Mouse (Mus musculus): ENCODE results near the gene Arv1. TPM values are rescaled to one million over a fixed set of nuclear protein-coding genes. Genes with fewer than 3 reads are reported as not detected.

Arv1 gene
- polyA plus RNA-seq, 1 experiment from 2014 or later: 18.5 TPM

DNA sequence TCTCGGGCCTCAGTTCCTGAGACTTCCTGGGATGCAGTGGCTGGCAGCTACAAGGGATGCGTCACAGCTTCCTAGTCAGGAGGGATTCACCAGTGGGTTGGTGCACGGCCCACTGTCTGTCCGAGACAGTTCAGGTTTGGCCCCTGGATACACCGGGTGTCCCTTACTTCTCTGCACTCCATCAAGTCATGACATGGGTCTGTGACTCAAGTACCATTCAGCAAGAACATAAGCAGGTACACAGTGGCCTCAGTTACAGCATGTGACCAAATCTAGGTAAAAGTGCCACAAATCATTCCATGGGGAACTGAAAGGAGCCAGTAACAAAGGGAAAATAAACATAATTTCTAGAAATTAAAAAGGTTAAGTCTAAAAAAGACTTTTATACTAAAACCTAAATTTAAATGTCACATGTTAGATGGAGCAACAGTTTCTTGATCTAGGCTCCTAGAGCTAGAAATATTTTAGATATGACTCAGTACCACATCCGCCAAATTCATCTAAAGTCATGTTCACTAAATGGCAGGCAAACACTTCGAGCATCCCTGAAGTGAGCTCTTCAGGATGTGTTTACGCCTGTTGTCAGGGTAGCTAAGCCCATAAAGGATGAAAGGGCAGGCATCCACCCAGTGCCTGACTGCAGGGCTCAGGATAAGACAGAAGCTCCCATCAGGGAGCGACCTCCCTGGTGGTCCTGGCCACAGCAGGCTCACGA, 40.7 kb upstream of the Arv1 start:
- no peak overlapping the region for H3K4me3 ChIP-seq (replicated peaks; ENCODE audit: low read depth, low read length)
- H3K4me1 ChIP-seq (replicated peaks; ENCODE audit: insufficient read depth, low read length): peaks cover 4% of the 10 kb centered on the region; the same call in 1 of the 2 replicates
- H3K9me3 ChIP-seq (replicated peaks; ENCODE audit: low read length): no peaks in the 10 kb centered on the region
- no peak overlapping the region for H3K9ac ChIP-seq (ENCODE audit: low read depth, low read length)
- no peak for DNase-seq (ENCODE audit: low spot score)
- peaks cover 41% of the 10 kb centered on the region for H3K36me3 ChIP-seq (ENCODE audit: insufficient read depth, low read length)
- no peak overlapping the region for H3K27ac ChIP-seq
- H3K4me2 ChIP-seq (ENCODE audit: low read length): no peak overlapping the region
- no peak for ATAC-seq (replicated peaks; ENCODE audit: low FRiP score, low read depth)
- H3K27me3 ChIP-seq (ENCODE audit: insufficient read depth, low read length): no peaks in the 10 kb centered on the region
- 88% methylated on average over 10 of the region's 10 CpGs for WGBS
- no peak for TF ChIP-seq CTCF (IDR thresholded peaks at IDR 0.05; ENCODE audit: low read depth)

DNA sequence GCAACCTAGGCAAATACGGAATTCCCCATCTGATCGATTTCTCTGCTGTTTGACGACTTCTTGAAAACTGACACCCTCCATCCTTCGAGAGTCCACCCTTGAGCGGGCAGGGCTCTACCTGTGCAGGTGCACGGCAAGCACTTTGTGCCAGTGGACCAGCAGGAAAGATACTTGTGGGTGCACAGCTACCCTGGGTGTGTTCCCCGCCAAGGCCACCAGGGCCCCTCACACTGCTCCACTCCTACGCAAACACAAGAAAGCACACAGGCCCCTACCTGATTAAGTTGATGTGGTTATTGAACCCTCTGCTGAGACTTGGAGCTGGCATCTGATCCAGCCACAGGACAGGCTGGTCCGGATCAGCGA, 40.2 kb upstream of the Arv1 start:
- Histone ChIP-seq H3K4me3 (replicated peaks; ENCODE audit: low read depth, low read length) (no peak overlapping the region), H3K9ac (ENCODE audit: low read depth, low read length) (no peak overlapping the region), H3K27me3 (ENCODE audit: insufficient read depth, low read length) (no peaks in the 10 kb centered on the region), H3K4me2 (ENCODE audit: low read length) (no peak overlapping the region), H3K27ac (no peak overlapping the region), H3K4me1 (replicated peaks; ENCODE audit: insufficient read depth, low read length) (peaks cover 4% of the 10 kb centered on the region; the same call in 1 of the 2 replicates), H3K36me3 (ENCODE audit: insufficient read depth, low read length) (peaks cover 41% of the 10 kb centered on the region), H3K9me3 (replicated peaks; ENCODE audit: low read length) (no peaks in the 10 kb centered on the region)
- DNase-seq (ENCODE audit: low spot score) (no peak), ATAC-seq (replicated peaks; ENCODE audit: low FRiP score, low read depth) (no peak)
- TF ChIP-seq CTCF (IDR thresholded peaks at IDR 0.05; ENCODE audit: low read depth): no peak
- WGBS: 81% methylated on average over 10 of the region's 10 CpGs

DNA sequence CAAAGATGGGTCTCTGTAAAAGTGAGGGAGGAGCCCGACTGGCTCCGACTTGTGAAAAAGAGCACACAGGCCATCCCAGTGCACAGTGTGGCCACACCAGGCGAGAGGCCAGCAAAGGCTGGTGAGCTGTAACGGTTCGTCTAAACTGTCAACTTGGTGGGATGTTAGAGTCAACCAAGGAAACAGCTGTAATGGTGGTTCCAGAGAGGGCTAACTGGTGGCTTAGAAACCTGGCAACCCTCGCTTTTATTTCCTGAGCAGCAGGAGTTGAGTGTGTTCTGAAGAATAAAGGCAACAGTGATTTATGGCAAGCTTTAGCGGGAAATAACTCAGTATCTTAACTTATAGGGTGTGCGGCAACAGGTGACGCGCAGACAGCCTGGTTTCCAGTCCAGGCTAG, 39.7 kb upstream of the Arv1 start:
- Histone ChIP-seq H3K4me1 (replicated peaks; ENCODE audit: insufficient read depth, low read length) (peaks cover 2% of the 10 kb centered on the region; the same call in 1 of the 2 replicates), H3K27ac (no peak overlapping the region), H3K9ac (ENCODE audit: low read depth, low read length) (no peak overlapping the region), H3K36me3 (ENCODE audit: insufficient read depth, low read length) (peaks cover 41% of the 10 kb centered on the region), H3K27me3 (ENCODE audit: insufficient read depth, low read length) (no peaks in the 10 kb centered on the region), H3K4me2 (ENCODE audit: low read length) (no peak overlapping the region), H3K4me3 (replicated peaks; ENCODE audit: low read depth, low read length) (no peak overlapping the region), H3K9me3 (replicated peaks; ENCODE audit: low read length) (no peaks in the 10 kb centered on the region)
- ATAC-seq (replicated peaks; ENCODE audit: low FRiP score, low read depth) (no peak), DNase-seq (ENCODE audit: low spot score) (no peak)
- no peak for TF ChIP-seq CTCF (IDR thresholded peaks at IDR 0.05; ENCODE audit: low read depth)
- 79% methylated on average over 10 of the region's 10 CpGs for WGBS

DNA sequence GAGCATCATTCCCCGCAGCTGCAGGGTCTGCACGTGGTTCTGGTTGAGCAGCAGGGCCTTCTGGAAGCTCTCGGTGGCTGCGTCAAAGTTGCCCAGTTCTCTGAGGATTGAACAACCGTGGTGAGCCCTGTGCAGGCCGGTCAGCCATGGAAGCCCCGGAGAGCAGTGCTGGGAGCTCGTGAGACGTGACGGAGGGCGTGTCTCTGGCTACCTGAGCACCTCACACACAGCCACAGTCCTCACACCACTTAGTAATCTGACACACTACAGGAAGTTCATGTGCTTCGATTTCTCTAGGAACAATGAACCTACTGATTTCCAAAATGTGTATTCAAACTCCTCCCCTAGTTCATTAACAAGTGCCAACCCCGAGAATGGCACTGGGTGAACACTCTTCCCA, 33.0 kb upstream of the Arv1 start:
- 72% methylated on average over 13 of the region's 13 CpGs for WGBS
- H3K27ac ChIP-seq: no peak overlapping the region
- H3K9me3 ChIP-seq (replicated peaks; ENCODE audit: low read length): no peaks in the 10 kb centered on the region
- H3K36me3 ChIP-seq (ENCODE audit: insufficient read depth, low read length): peaks cover 17% of the 10 kb centered on the region; the same call in 1 of the 2 replicates
- TF ChIP-seq CTCF (IDR thresholded peaks at IDR 0.05; ENCODE audit: low read depth): no peak
- ATAC-seq (replicated peaks; ENCODE audit: low FRiP score, low read depth) (no peak), DNase-seq (ENCODE audit: low spot score) (no peak)
- H3K4me3 ChIP-seq (replicated peaks; ENCODE audit: low read depth, low read length): no peak overlapping the region
- no peaks in the 10 kb centered on the region for H3K4me1 ChIP-seq (replicated peaks; ENCODE audit: insufficient read depth, low read length)
- H3K27me3 ChIP-seq (ENCODE audit: insufficient read depth, low read length): no peaks in the 10 kb centered on the region
- no peak overlapping the region for H3K4me2 ChIP-seq (ENCODE audit: low read length)
- H3K9ac ChIP-seq (ENCODE audit: low read depth, low read length): no peak overlapping the region

DNA sequence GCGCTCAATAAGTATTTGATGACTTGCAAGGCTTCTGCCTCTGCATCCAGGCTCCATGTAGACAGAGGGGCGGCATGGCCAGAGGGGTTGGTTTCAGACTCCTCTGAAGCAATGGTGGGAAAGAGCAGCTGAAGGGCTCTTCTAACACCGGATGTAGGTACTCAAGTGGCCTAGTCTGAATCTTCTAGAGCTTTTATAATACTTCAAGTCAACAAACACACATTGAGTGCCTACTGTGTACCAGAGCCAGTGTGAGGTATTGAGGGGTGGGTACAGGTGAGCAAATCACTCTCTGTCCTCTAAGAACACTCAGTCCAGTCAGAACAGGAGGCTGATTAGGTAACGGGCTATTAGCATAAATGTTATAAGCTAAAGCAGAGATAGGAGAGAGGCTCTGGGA, 30.2 kb upstream of the Arv1 start:
- Histone ChIP-seq H3K27me3 (ENCODE audit: insufficient read depth, low read length) (no peaks in the 10 kb centered on the region), H3K9me3 (replicated peaks; ENCODE audit: low read length) (no peaks in the 10 kb centered on the region), H3K4me2 (ENCODE audit: low read length) (no peak overlapping the region), H3K27ac (no peak overlapping the region), H3K4me1 (replicated peaks; ENCODE audit: insufficient read depth, low read length) (no peaks in the 10 kb centered on the region), H3K36me3 (ENCODE audit: insufficient read depth, low read length) (peaks cover 17% of the 10 kb centered on the region; the same call in 1 of the 2 replicates), H3K9ac (ENCODE audit: low read depth, low read length) (no peak overlapping the region), H3K4me3 (replicated peaks; ENCODE audit: low read depth, low read length) (no peak overlapping the region)
- DNase-seq (ENCODE audit: low spot score): no peak
- 94% methylated on average over 4 of the region's 4 CpGs for WGBS
- ATAC-seq (replicated peaks; ENCODE audit: low FRiP score, low read depth): no peak
- TF ChIP-seq CTCF (IDR thresholded peaks at IDR 0.05; ENCODE audit: low read depth): no peak

DNA sequence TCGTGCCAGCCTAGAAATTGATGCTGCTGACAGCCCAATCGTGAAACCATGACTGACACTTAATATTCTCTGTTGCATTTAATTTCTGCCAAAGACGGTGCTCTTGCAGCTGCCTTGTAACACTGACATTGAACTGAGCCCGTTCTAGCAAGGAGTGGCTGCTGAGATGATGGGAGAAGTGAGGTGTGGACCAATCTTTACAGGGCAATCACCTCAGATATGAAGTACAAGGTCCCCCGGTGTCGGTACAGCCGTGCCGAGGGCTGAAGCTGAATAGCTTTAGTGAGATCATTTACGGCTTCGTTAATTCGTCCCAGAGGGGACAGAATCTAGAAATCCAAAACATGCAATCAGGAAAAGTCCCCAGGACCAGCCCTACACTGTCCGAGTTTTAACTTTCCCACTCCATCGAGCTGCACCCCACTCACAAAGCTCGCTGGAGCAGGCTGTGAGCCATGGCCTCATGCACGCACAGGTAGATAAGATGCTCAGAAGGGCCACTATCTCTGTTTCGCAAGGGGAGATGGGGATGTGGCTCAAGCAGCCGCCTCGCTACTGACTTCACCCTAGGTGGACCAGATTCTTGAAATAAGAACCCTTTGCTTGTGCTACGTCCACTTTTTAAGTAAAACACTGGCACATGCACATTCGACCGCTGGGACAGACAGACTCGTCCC, 26.4 kb upstream of the Arv1 start:
- Histone ChIP-seq H3K9me3 (replicated peaks; ENCODE audit: low read length) (no peaks in the 10 kb centered on the region), H3K36me3 (ENCODE audit: insufficient read depth, low read length) (peaks cover 18% of the 10 kb centered on the region; the same call in 1 of the 2 replicates), H3K27ac (no peak overlapping the region), H3K27me3 (ENCODE audit: insufficient read depth, low read length) (no peaks in the 10 kb centered on the region), H3K4me3 (replicated peaks; ENCODE audit: low read depth, low read length) (no peak overlapping the region), H3K9ac (ENCODE audit: low read depth, low read length) (no peak overlapping the region), H3K4me1 (replicated peaks; ENCODE audit: insufficient read depth, low read length) (no peaks in the 10 kb centered on the region), H3K4me2 (ENCODE audit: low read length) (no peak overlapping the region)
- TF ChIP-seq CTCF (IDR thresholded peaks at IDR 0.05; ENCODE audit: low read depth): no peak
- DNase-seq (ENCODE audit: low spot score) (no peak), ATAC-seq (replicated peaks; ENCODE audit: low FRiP score, low read depth) (no peak)
- 92% methylated on average over 22 of the region's 22 CpGs for WGBS

Measured in kidney, postnatal 0 days (tissue).